Mouse (Mus musculus): ENCODE data around the gene Acp2. TPM values are rescaled to one million over a fixed set of nuclear protein-coding genes. Genes with fewer than 3 reads are reported as not detected.

Gene Acp2
- total and polyA plus RNA-seq, 2 experiments from 2014 or later: 35.1 to 44.7 TPM

DNA sequence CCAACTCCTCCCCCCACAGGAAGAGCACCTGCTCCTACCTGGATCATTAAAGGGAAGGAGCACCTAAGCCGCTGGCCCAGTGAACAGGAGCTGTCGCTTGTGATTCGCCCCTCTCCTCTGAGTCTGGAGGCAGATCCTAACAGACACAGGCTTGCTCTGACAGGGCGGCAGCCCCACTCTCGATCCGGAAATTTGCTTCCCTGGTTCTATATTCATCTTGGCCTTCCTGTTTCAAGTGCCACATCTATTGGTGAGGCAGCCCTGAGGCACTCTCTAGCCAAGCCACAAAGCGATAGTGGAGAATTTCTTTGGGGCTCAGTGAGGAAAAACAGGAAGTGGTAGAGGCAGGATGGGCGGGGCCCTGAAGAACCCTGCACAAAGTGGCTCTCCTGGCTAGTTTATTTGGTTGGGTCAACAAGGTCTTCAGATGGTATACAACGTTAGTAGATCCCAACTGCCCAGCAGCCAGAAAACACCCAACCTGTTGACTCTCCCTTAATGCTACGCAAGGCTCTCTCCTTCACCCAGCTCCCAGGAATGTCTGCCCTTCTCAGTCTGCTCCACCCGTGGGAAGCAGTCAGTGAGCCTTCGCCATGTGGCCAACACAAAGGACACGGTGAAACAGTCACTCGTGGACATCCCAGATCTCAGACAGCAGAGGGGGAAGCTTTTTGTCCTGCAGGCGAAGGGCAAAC lies 18.8 kb upstream of the Acp2 start, which contains the start of gene Madd:
TSS of gene Madd (minus strand) at position 127 of the 695 bp plus-strand sequence.
- Histone ChIP-seq H3K4me3 (ENCODE audit: low read depth, low read length) (peak within 1 kb of the TSS; percentile 93), H3K36me3 (ENCODE audit: insufficient read depth, low read length) (peaks cover 5% of the 10 kb centered on the region; the same call in 1 of the 2 replicates), H3K27me3 (ENCODE audit: insufficient read depth, low read length) (no peaks in the 10 kb centered on the region), H3K27ac (ENCODE audit: low read depth, low read length) (peak within 1 kb of the TSS; percentile 93), H3K4me2 (ENCODE audit: low read depth, low read length, poor library complexity, severe bottlenecking) (peak within 1 kb of the TSS; percentile 77), H3K4me1 (ENCODE audit: insufficient read depth, low read length) (peaks cover 13% of the 10 kb centered on the region), H3K9ac (replicated peaks; ENCODE audit: low read length, poor library complexity, severe bottlenecking) (peak within 1 kb of the TSS; percentile 85), H3K9me3 (ENCODE audit: low read length) (no peaks in the 10 kb centered on the region)
- DNase-seq (ENCODE audit: low spot score) (no peak), ATAC-seq (ENCODE audit: low FRiP score) (peak; percentile 11; the same call in 1 of the 2 replicates)
- WGBS: 62% methylated on average over 15 of the region's 15 CpGs
- no peak for TF ChIP-seq CTCF (IDR thresholded peaks at IDR 0.05)

DNA sequence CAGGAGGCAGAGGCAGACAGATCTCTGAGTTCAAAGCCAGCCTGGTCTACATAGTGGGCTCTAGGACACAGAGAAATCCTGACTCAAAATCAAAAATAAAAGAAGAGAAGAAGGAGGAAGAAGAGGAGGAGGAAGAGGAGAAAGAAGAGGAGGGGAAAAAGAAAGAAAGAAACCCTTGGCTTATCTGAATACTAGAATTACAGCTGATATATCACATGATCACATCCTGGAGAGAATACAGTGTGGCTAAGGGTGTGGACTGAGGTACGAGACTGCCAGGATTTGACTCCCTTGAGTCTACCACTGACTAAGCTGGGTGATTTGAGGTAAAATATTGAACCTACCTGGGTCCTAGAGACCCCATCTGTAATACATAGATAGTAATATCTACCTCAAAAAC lies 16.5 kb upstream of the Acp2 start:
- ATAC-seq (ENCODE audit: low FRiP score): no peak
- Histone ChIP-seq H3K4me3 (ENCODE audit: low read depth, low read length) (no peak overlapping the region), H3K9me3 (ENCODE audit: low read length) (no peaks in the 10 kb centered on the region), H3K4me2 (ENCODE audit: low read depth, low read length, poor library complexity, severe bottlenecking) (no peak overlapping the region), H3K27ac (ENCODE audit: low read depth, low read length) (no peak overlapping the region), H3K4me1 (ENCODE audit: insufficient read depth, low read length) (peaks cover 12% of the 10 kb centered on the region), H3K36me3 (ENCODE audit: insufficient read depth, low read length) (no peaks in the 10 kb centered on the region), H3K27me3 (ENCODE audit: insufficient read depth, low read length) (no peaks in the 10 kb centered on the region), H3K9ac (replicated peaks; ENCODE audit: low read length, poor library complexity, severe bottlenecking) (no peak overlapping the region)
- no peak for DNase-seq (ENCODE audit: low spot score)
- TF ChIP-seq CTCF (IDR thresholded peaks at IDR 0.05): no peak
- 75% methylated on average over 1 of the region's 1 CpGs for WGBS

DNA sequence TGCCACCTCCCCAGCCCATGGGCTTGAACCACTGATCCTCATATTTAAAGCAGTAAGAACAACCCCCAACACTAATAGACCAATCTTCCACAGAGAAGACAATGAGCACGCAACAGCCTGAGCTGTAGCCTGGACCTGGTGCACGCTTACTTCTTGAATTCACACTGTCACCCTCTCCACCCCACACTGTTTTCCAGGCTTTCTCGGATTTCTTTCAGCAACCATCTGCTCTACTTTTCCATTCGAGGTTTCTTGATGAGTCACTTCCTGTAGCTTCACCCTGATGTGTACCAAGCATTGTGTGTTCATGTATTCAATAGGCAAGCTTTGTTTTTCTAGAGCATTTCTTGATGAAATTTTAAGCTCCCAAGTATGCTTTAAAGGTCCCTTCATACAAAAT lies 15.3 kb upstream of the Acp2 start:
- no peak overlapping the region for H3K27ac ChIP-seq (ENCODE audit: low read depth, low read length)
- TF ChIP-seq CTCF (IDR thresholded peaks at IDR 0.05): no peak
- H3K27me3 ChIP-seq (ENCODE audit: insufficient read depth, low read length): no peaks in the 10 kb centered on the region
- H3K36me3 ChIP-seq (ENCODE audit: insufficient read depth, low read length): no peaks in the 10 kb centered on the region
- no peak overlapping the region for H3K4me2 ChIP-seq (ENCODE audit: low read depth, low read length, poor library complexity, severe bottlenecking)
- no peak for DNase-seq (ENCODE audit: low spot score)
- no peak for ATAC-seq (ENCODE audit: low FRiP score)
- H3K9ac ChIP-seq (replicated peaks; ENCODE audit: low read length, poor library complexity, severe bottlenecking): no peak overlapping the region
- 80% methylated on average over 4 of the region's 4 CpGs for WGBS
- no peak overlapping the region for H3K4me3 ChIP-seq (ENCODE audit: low read depth, low read length)
- no peaks in the 10 kb centered on the region for H3K9me3 ChIP-seq (ENCODE audit: low read length)
- H3K4me1 ChIP-seq (ENCODE audit: insufficient read depth, low read length): peaks cover 3% of the 10 kb centered on the region

DNA sequence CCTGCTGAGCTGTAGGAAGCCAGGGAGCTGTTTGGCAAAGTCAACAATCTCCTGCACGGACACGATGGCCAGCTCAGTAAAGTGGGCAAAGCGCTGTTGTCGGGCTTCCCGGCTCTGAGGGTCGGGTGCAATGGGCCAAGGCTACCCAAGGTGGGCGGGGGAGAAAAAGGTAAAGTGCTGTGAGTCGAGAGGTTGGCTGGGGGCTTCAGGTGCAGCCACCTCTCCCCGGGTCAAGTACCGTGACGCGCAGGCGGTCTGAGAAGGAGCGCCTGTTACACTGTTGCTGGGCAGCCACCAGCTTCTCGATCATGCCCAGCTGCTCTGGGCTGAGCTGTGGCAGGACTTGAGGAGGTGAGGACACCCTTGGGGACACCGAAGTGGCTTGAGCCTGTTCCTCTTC lies 12.2 kb upstream of the Acp2 start:
- Histone ChIP-seq H3K4me3 (ENCODE audit: low read depth, low read length) (no peak overlapping the region), H3K27me3 (ENCODE audit: insufficient read depth, low read length) (no peaks in the 10 kb centered on the region), H3K9me3 (ENCODE audit: low read length) (no peaks in the 10 kb centered on the region), H3K36me3 (ENCODE audit: insufficient read depth, low read length) (no peaks in the 10 kb centered on the region), H3K9ac (replicated peaks; ENCODE audit: low read length, poor library complexity, severe bottlenecking) (no peak overlapping the region), H3K4me2 (ENCODE audit: low read depth, low read length, poor library complexity, severe bottlenecking) (no peak overlapping the region), H3K27ac (ENCODE audit: low read depth, low read length) (no peak overlapping the region), H3K4me1 (ENCODE audit: insufficient read depth, low read length) (0 out of 2 replicates have a peak, but pooled peaks cover 3% of the 10 kb centered on the region)
- 0 out of 2 replicates have a peak, but pooled peaks have one; percentile 32 for ATAC-seq (ENCODE audit: low FRiP score)
- DNase-seq (ENCODE audit: low spot score): no peak
- no peak for TF ChIP-seq CTCF (IDR thresholded peaks at IDR 0.05)
- WGBS: 93% methylated on average over 16 of the region's 16 CpGs

DNA sequence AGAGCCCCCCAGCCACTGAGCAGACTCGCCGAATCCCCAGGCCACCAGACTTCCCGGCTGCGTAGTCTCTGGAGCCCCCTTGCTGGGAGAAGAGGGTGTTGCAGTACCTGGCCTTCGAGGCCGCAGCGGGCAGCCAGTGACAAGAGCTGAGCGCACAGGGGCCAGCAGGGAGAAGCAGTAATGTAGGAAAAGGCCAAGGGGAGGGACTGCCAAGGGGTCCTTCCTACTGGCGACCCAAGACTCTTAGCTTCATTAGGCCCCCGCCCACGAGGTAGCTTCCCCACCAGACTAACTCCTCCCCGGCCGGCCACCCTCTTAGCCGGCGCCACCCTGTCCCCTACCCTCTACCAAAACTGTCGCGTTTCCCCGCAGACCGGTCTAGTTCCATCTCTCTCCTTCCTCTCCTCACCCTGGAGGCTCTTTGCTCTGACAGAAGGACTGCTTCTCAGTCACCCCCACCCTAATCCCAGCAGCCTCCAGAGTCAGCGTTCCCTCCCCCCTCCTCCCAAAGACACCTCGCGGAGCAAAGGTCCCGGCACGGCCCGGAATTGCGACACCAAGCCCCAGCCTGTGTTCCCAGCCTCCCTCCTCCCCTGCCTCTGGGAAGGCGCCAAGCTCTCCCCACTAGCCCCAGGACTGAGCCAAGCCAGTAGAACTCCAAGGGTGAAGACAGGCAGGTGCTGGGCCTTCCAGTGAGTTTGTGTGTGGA lies 7.9 kb upstream of the Acp2 start:
- Histone ChIP-seq H3K36me3 (ENCODE audit: insufficient read depth, low read length) (no peaks in the 10 kb centered on the region), H3K27ac (ENCODE audit: low read depth, low read length) (no peak overlapping the region), H3K4me3 (ENCODE audit: low read depth, low read length) (peak overlapping the region; percentile 23; the same call in 1 of the 2 replicates), H3K27me3 (ENCODE audit: insufficient read depth, low read length) (no peaks in the 10 kb centered on the region), H3K4me1 (ENCODE audit: insufficient read depth, low read length) (0 out of 2 replicates have a peak, but pooled peaks cover 3% of the 10 kb centered on the region), H3K4me2 (ENCODE audit: low read depth, low read length, poor library complexity, severe bottlenecking) (peak overlapping the region; percentile 47), H3K9ac (replicated peaks; ENCODE audit: low read length, poor library complexity, severe bottlenecking) (peak overlapping the region; percentile 29), H3K9me3 (ENCODE audit: low read length) (no peaks in the 10 kb centered on the region)
- TF ChIP-seq CTCF (IDR thresholded peaks at IDR 0.05): peak; percentile 80
- 2% methylated on average over 27 of the region's 27 CpGs for WGBS
- ATAC-seq (ENCODE audit: low FRiP score) (peak; percentile 72), DNase-seq (ENCODE audit: low spot score) (peak; percentile 56)

DNA sequence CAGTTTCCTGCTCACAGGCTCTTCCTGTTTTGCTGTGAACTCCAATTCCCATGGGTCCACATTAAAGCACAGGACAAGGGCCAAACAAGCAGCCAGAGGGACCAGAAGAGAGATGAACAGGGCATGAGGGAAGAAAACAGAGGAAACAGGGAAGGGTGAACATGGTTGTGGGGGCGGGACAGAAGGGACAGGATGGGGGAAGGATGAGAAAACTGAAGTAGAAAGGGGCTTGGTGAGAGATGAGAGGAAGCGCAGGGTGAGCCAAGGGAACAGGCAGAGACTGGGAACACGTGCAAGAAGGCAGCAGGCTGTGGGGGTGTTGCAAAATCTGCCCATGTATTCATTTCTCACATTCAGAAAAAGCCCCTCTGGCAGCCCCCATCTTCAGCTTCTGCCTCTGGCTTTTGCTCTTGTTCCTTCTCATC lies 6.1 kb upstream of the Acp2 start:
- no peak for TF ChIP-seq CTCF (IDR thresholded peaks at IDR 0.05)
- 70% methylated on average over 3 of the region's 3 CpGs for WGBS

More for the DNA sequence above, 6.1 kb upstream of the Acp2 start:
- Histone ChIP-seq H3K9ac (replicated peaks; ENCODE audit: low read length, poor library complexity, severe bottlenecking) (no peak overlapping the region), H3K27ac (ENCODE audit: low read depth, low read length) (no peak overlapping the region), H3K36me3 (ENCODE audit: insufficient read depth, low read length) (no peaks in the 10 kb centered on the region), H3K4me3 (ENCODE audit: low read depth, low read length) (no peak overlapping the region), H3K4me1 (ENCODE audit: insufficient read depth, low read length) (0 out of 2 replicates have a peak, but pooled peaks cover 3% of the 10 kb centered on the region), H3K9me3 (ENCODE audit: low read length) (no peaks in the 10 kb centered on the region), H3K27me3 (ENCODE audit: insufficient read depth, low read length) (no peaks in the 10 kb centered on the region), H3K4me2 (ENCODE audit: low read depth, low read length, poor library complexity, severe bottlenecking) (no peak overlapping the region)
- ATAC-seq (ENCODE audit: low FRiP score) (no peak), DNase-seq (ENCODE audit: low spot score) (no peak)
